Mouse (Mus musculus) heart, embryonic 14.5 days (tissue): ENCODE results near the gene Aldob. TPM values are rescaled to one million over a fixed set of nuclear protein-coding genes. Genes with fewer than 3 reads are reported as not detected.

Experiments used
- ATAC-seq: fragments of 200-750 bp; cut with Nextera tagmentation; 2 replicates; pipeline ENCODE4 v1.8.0; 2017; ENCODE audit warnings: low read depth, moderate TSS enrichment; ENCODE audit not compliant: insufficient number of reproducible peaks, insufficient read depth, low FRiP score
- H3K27ac ChIP-seq, 2 experiments: fragments of 200-500 bp in 1 of 2; fragments of 300-500 bp in 1 of 2; sonication (generic) in 1 of 2; replicated peaks in 1 of 2; 2 replicates each; pipeline ENCODE4 v1.5.1; 2012 to 2014; ENCODE audit warnings: low read depth in 2 of 2, low read length in 2 of 2, control low read depth in 1 of 2, mild to moderate bottlenecking in 1 of 2, mixed read lengths in 1 of 2; ENCODE audit not compliant: control insufficient read depth in 1 of 2, insufficient read depth in 1 of 2
- H3K27me3 ChIP-seq: fragments of 300-500 bp; sonication (generic); 2 replicates; pipeline ENCODE4 v1.6.1; 2014; ENCODE audit warnings: mild to moderate bottlenecking, low read length, control low read depth; ENCODE audit not compliant: control insufficient read depth, insufficient read depth
- H3K36me3 ChIP-seq: fragments of 300-500 bp; sonication (generic); 2 replicates; pipeline ENCODE4 v1.6.1; 2014; ENCODE audit warnings: mild to moderate bottlenecking, control low read depth, low read length, mixed read lengths; ENCODE audit not compliant: control insufficient read depth, insufficient read depth
- H3K4me1 ChIP-seq, 2 experiments: fragments of 200-500 bp in 1 of 2; fragments of 300-500 bp in 1 of 2; sonication (generic) in 1 of 2; 2 replicates each; pipeline ENCODE4 v1.6.1; 2012 to 2014; ENCODE audit warnings: low read length in 2 of 2, control low read depth in 1 of 2, mixed read lengths in 1 of 2; ENCODE audit not compliant: control insufficient read depth in 2 of 2, insufficient read depth in 2 of 2
- H3K4me2 ChIP-seq: fragments of 300-500 bp; sonication (generic); 2 replicates; pipeline ENCODE4 v1.6.1; 2014; ENCODE audit warnings: mild to moderate bottlenecking, low read length
- H3K4me3 ChIP-seq, 2 experiments: fragments of 200-500 bp in 1 of 2; fragments of 300-500 bp in 1 of 2; sonication (generic) in 1 of 2; 2 replicates each; pipeline ENCODE4 v1.5.1; 2012 to 2014; ENCODE audit warnings: low read length in 2 of 2, mild to moderate bottlenecking in 2 of 2, control low read depth in 1 of 2, low read depth in 1 of 2, moderate library complexity in 1 of 2; ENCODE audit not compliant: control insufficient read depth in 1 of 2, insufficient read depth in 1 of 2
- H3K9ac ChIP-seq: fragments of 300-500 bp; sonication (generic); 2 replicates; pipeline ENCODE4 v1.6.1; 2014; ENCODE audit warnings: mild to moderate bottlenecking, low read length
- H3K9me3 ChIP-seq: fragments of 300-500 bp; sonication (generic); 2 replicates; pipeline ENCODE4 v1.6.1; 2016; ENCODE audit warnings: low read length, control low read depth; ENCODE audit not compliant: control insufficient read depth
- WGBS: fragments of 180-500 bp; shearing (Covaris S2); extraction: QIAGEN DNeasy Blood & Tissue Kit; methylation state at CpG from one replicate; pipeline ENCODE4 v1.1.7; 2014; 5-methylcytosine and 5-hydroxymethylcytosine counted together
- polyA plus RNA-seq: library from polyadenylated mRNA; unstranded; fragments of >200 nt; fragmentation: Nextera tagmentation; extraction: Ambion mirVana; gene quantifications from 2 replicates; pipeline ENCODE4 v1.2.1, GENCODE M21; 2014

The Aldob gene
- polyA plus RNA-seq, 1 experiment from 2014 or later, result 0.19 TPM

DNA sequence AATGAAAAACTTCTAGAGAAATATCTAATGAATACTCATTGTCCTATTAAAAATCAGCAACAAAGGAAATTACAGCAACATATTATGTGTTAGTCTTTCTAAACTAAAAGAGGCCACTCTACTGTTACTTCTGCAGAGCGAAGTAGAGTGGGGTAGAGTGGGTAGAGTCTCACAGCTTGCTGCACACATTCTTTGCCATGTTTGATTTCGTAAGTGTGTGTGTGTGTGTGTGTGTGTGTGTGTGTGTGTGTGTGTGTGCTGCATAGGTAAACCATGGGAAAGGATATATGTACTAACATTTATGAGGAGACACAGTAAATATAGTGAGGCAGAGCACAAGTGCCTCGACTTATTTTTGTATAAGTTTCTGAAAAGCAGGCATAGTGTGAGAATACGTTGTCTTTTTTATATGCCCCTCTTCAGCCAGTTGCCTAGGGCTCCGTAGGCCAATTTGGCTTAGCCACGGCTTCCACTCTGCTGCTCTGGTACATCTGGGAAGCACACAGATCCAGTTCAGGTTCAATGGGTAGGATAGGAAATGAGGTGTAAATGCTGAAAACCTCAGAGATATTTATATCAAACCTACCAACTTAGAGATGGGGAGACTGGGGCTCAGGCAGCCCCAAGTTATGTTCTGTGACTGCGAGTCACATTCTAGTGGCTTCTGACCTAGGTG is 1.7 kb downstream of the Aldob start:
- Histone ChIP-seq H3K27me3 (no peaks in the 10 kb centered on the region), H3K9me3 (no peaks in the 10 kb centered on the region), H3K4me3 (no peak overlapping the region), H3K4me2 (no peak overlapping the region), H3K27ac (no peak overlapping the region), H3K36me3 (no peaks in the 10 kb centered on the region), H3K4me1 (no peaks in the 10 kb centered on the region), H3K9ac (no peak overlapping the region)
- no peak for ATAC-seq
- 81% methylated on average over 7 of the region's 7 CpGs for WGBS

DNA sequence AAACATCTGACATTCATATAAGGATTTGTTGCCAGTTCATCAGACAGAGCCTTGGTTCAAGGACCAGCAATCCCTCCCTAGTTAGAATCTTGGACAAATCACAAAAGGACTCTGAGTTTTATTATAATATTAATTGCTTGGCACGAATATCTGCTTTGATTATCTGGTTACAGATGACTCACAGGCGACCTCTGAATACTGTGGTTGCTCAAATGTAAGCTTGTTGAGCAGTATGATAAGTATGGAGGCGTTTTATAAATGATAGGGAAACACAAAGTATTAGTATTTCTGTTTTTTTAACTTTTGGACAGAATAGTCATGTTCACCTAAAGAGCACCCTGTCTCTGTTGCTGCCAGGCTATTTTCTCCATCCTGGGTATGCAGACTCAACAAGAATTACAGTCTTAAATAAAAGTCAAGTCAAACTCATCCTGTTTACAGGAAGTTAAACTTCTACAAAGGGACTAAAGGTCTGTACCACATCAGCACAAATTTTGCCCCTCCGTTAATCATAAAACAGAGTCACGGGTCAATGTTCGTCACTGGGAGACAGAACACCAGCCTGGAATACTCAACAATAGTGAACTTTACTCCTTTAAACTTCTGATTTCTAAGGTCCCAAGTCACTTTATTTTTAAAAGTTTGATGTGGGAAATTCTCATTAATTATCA is 2.3 kb downstream of the Aldob start:
- ATAC-seq, result no peak
- Histone ChIP-seq H3K4me3 (no peak overlapping the region), H3K27ac (no peak overlapping the region), H3K4me1 (no peaks in the 10 kb centered on the region), H3K4me2 (no peak overlapping the region), H3K9ac (no peak overlapping the region), H3K27me3 (no peaks in the 10 kb centered on the region), H3K9me3 (no peaks in the 10 kb centered on the region), H3K36me3 (no peaks in the 10 kb centered on the region)
- 64% methylated on average over 6 of the region's 6 CpGs for WGBS

DNA sequence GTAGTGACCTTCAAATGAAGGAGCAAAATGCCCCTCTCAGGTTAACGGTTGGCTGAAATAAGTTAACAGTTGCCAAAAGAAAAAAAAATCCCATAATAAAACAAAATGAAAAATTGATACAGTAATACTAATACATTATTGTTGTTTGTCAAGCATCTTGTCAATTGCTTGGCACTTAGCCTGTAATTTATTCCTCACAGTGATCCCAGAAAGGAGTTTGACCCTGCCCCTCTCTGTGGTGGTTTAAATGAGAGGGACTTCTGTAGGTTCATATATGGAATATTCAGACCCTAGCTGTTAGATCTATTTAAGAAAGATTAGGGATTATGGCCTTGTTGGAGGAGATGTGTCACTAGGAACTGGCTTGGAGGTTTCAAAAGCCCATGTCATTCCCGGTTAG is 3.3 kb downstream of the Aldob start:
- ATAC-seq, result no peak

DNA sequence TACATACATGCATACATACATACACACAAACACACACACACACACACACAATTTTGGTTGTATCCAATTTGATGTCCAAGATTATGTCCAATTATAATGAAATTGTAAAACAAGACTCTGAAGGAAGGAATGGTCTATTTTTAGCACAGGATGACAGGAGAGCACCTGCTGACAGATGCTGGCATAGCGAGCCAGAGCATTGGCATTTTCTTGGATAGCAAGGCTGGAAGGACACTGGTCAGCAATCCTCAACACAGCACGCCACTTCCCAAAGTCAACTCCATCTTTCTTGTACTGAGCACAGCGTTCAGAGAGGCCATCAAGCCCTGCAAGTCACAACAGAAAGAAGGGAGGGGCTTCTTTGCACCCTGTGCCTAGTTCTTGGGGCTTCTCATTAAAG is 8.4 kb downstream of the Aldob start:
- H3K27me3 ChIP-seq, result no peaks in the 10 kb centered on the region
- WGBS, result 46% methylated on average over 3 of the region's 3 CpGs
- no peak overlapping the region for H3K4me2 ChIP-seq
- no peaks in the 10 kb centered on the region for H3K36me3 ChIP-seq
- H3K9ac ChIP-seq, result no peak overlapping the region
- H3K4me1 ChIP-seq, result peaks cover 2 to 17% of the 10 kb centered on the region in 2 experiments; a peak in 2 of 4 replicates
- H3K27ac ChIP-seq, result no peak overlapping the region
- no peaks in the 10 kb centered on the region for H3K9me3 ChIP-seq
- no peak overlapping the region for H3K4me3 ChIP-seq
- ATAC-seq, result no peak

More for the DNA sequence above, 3.3 kb downstream of the Aldob start:
- Histone ChIP-seq H3K4me1 (peaks cover under 1 to 3% of the 10 kb centered on the region in 2 experiments; a peak in 2 of 4 replicates), H3K27ac (no peak overlapping the region), H3K27me3 (no peaks in the 10 kb centered on the region), H3K4me2 (no peak overlapping the region), H3K36me3 (no peaks in the 10 kb centered on the region), H3K9me3 (no peaks in the 10 kb centered on the region), H3K4me3 (no peak overlapping the region), H3K9ac (no peak overlapping the region)
- 87% methylated on average over 2 of the region's 2 CpGs for WGBS

DNA sequence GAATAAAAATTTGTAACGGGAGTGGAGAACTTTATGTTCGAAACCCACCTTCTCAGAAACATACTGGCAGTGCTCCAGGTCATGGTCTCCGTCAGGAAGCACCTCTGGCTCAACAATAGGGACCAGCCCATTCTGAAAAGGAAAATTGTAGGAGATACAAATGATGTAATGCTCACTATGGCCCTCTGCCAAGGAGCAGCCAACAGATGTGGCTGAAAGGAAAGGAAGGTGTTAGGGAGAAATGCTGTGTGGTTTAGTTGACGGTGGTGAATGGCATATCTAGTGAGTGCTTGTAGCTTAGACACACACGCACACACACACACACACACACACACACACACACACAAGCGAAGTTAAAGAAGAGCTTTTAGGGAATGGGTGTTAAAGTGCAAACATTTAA is 9.7 kb downstream of the Aldob start:
- Histone ChIP-seq H3K9me3 (no peaks in the 10 kb centered on the region), H3K4me1 (peaks cover 2 to 17% of the 10 kb centered on the region in 2 experiments; a peak in 2 of 4 replicates), H3K27me3 (no peaks in the 10 kb centered on the region), H3K4me3 (no peak overlapping the region), H3K36me3 (no peaks in the 10 kb centered on the region), H3K9ac (no peak overlapping the region), H3K4me2 (no peak overlapping the region), H3K27ac (no peak overlapping the region)
- WGBS, result 21% methylated on average over 6 of the region's 6 CpGs
- ATAC-seq, result peak; percentile 54

DNA sequence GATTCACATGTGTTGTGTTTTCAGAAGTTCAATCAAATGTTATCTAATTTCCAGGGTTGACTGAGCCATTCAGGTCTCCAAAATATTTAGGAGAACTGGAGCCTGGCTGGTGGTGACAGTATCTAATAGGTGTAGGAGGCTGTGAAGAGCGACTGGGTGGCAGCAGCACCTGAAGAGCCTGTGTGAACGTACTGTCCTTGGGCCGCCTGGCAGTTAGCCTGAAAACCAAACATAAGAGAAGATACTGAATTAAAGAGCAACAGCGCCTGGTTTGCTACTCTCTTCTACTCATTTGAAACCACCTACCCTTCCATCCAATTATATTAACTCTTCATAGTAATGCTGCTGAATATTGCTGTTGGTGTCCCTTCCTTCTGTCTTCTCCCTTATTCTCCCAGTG is 12.7 kb downstream of the Aldob start:
- Histone ChIP-seq H3K4me3 (no peak overlapping the region), H3K27ac (no peak overlapping the region), H3K4me1 (peaks cover 2 to 17% of the 10 kb centered on the region in 2 experiments; a peak in 2 of 4 replicates), H3K4me2 (no peak overlapping the region), H3K27me3 (no peaks in the 10 kb centered on the region), H3K9me3 (no peaks in the 10 kb centered on the region), H3K9ac (no peak overlapping the region), H3K36me3 (peaks cover 7% of the 10 kb centered on the region; the same call in 1 of the 2 replicates)
- 69% methylated on average over 4 of the region's 4 CpGs for WGBS
- no peak for ATAC-seq

DNA sequence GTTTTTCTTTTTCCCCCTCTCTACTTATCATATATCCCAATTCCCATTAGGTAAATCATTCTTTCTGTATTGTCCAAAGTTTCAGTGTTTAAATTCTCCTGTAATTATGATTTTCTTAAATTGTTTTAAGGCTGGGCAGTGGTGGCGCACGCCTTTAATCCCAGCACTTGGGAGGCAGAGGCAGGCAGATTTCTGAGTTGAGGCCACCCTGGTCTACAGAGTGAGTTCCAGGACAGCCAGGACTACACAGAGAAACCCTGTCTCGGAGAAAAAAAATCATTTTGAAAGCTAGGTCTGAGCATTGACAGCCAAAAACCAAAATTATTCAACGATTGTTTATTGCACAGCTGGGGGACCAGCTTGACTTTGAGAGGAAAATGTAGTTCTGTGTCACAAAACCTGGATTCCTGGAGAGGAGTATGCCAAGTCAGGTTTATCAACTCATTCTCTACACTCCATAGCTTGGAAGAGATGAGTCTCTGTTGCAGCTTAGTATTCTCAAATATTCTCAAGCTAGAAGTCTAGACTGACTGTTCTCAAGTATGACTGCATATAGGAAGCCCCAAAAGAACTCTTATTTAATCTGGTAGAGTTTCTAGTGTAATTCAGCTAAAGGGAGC is 13.6 kb downstream of the Aldob start:
- no peak overlapping the region for H3K4me3 ChIP-seq
- H3K4me1 ChIP-seq, result peaks cover 0 to 11% of the 10 kb centered on the region in 2 experiments; a peak in 1 of 4 replicates
- 91% methylated on average over 4 of the region's 4 CpGs for WGBS
- no peaks in the 10 kb centered on the region for H3K27me3 ChIP-seq
- H3K36me3 ChIP-seq, result peaks cover 11% of the 10 kb centered on the region
- no peak overlapping the region for H3K27ac ChIP-seq
- ATAC-seq, result no peak
- H3K4me2 ChIP-seq, result no peak overlapping the region
- no peak overlapping the region for H3K9ac ChIP-seq
- peaks cover 2% of the 10 kb centered on the region for H3K9me3 ChIP-seq
